Mouse (Mus musculus): ENCODE measurements around the gene Ifrd1.
A peak's percentile ranks its signal among the peaks of the same experiment; 100 is the strongest.

Ifrd1 gene

GRCm38 (mm10) chr12:40243241-40243640, 5.1 kb downstream of the Ifrd1 start:
- no peak for DNase-seq (ENCODE audit: low read depth, low spot score)

- no peak for DNase-seq (ENCODE audit: low read depth, low spot score)
Measured at GRCm38 (mm10) chr12:40239161-40239560, 9.1 kb downstream of the Ifrd1 start.

- DNase-seq (ENCODE audit: low read depth, low spot score) = no peak
Measured at GRCm38 (mm10) chr12:40232231-40232630, 16.1 kb downstream of the Ifrd1 start.

GRCm38 (mm10) chr12:40231632-40232031, 16.7 kb downstream of the Ifrd1 start:
- no peak for DNase-seq (ENCODE audit: low read depth, low spot score)

GRCm38 (mm10) chr12:40224171-40224880, 24.0 kb downstream of the Ifrd1 start:
- DNase-seq (ENCODE audit: low read depth, low spot score) = no peak

DNA sequence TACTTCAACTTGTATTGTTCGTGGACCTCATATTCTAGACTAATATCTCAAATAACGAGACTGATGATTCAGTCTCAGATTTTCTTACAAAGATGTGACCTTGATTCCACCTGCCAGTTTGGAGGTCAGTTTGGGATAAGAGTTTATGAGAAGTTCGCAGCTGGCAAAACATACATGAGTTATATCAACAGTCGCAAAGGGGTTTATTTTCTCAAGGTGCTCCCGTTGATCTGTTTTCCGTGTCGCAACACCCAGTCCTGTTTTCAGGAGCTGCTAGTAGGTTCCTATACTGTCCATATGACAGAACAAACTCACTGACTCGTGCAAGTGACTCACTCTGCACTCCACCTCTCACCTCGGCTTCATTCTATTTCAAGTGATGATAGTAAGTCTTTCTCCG, 24.6 kb downstream of the Ifrd1 start:
- DNase-seq (ENCODE audit: low read depth, low spot score) = no peak

- DNase-seq (ENCODE audit: low read depth, low spot score) = peak; percentile 96
Measured at GRCm38 (mm10) chr12:40223082-40223619, 25.2 kb downstream of the Ifrd1 start.

DNA sequence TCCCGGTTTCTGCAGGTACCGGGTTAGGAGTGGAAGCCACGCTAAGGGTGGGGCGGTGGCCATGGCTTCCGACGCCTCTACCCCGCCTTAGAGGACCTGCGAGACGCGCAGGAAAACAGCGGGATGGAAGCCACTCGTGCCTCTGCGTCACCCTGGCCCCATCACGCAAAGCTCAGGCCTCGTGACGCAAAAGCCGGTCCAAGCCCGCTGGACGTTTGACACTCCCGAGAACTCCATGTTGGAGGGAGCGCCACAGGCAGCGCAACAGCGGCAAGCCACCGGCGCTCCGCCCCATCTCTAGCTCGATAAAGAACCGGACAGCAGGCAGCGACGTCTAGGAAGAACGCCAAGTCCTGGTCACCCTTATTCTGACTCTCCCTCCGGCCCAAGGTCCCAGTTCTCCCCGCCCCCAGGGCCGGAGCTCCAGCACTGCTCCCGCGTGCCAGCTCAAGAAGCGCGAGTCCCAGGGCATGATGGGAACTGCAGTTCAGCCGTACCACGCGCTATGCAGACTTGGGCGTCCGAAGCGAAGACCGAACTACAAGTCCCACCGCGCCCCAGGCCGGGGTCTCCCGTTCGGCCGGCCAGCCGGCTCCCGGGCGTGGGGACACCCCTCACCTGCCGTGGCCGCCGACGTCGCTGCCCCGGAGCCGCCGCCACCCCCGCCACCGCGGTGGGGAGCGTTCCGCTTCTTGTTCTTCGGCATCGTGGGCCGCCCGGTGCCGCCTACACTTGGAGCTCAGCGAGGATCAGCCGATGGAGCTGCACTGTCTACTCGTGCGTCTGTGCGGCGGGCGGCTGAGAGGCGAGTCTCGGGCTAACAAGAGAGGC, 25.8 kb downstream of the Ifrd1 start:
- peak; percentile 90 for DNase-seq (ENCODE audit: low read depth, low spot score)

DNA sequence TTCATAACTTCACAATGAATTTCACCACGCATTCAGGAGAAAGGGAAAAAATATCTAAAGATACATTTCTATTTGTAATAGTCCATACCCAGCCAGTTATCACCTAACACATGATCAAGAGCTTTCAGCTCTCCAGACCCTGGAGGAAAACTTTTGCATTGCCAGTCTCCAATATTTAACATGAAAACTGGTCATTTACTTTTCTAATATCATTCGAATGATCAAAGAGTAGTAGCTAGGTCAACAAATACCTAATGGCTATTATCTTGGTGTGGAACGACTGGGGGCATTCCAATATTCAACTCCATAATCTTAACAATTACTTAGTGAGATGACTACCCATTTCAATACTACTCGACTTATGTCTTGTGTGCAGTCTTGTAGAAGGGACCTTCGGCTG, 26.7 kb downstream of the Ifrd1 start:
- no peak for DNase-seq (ENCODE audit: low read depth, low spot score)

- no peak for DNase-seq (ENCODE audit: low read depth, low spot score)
Measured at GRCm38 (mm10) chr12:40220896-40221295, 27.4 kb downstream of the Ifrd1 start.

- no peak for DNase-seq (ENCODE audit: low read depth, low spot score)
Measured at GRCm38 (mm10) chr12:40220001-40220570, 28.2 kb downstream of the Ifrd1 start.

DNA sequence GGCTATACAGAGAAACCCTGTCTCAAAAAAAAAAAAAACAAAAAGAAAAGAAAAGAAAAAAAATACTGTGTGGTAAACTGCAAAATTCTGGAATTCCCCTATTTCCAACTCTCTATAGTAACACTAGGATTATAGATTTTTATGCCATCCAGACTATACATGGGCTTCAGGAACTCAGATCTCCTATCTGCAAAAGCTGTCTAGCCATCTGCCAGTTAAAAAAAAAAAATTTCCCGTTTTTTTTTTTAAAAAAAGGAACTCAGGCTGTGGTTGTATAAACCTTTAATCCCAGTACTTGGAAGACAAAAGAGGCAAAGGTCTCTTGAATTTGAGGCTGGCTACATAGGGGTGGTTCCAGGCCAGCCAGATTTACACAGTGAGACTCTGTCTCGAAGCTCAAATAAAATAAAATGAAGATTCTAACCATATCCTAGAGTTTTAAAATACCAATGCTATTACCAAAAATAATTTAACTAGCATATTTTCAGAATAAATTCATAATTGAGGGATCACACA, 29.8 kb downstream of the Ifrd1 start:
- no peak for DNase-seq (ENCODE audit: low read depth, low spot score)

DNA sequence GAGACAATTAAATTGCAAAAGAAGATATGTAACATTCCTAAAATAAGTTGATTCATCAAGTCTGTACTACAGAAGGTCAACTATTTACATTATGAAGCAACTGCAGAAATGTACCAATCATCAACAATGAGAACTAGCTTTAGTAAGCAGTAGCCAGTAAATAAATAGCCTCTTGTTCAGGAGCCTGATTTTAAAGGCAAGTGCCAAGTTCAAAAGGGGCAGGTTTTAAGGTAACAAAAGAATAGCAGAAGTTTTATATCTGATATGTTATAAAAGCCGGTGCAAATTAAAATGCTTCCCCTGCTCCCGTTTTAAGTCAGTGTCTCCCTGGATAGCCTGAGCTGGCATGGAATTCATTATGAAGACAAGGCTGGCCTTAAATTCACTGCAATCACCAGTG, 30.5 kb downstream of the Ifrd1 start:
- no peak for DNase-seq (ENCODE audit: low read depth, low spot score)

DNA sequence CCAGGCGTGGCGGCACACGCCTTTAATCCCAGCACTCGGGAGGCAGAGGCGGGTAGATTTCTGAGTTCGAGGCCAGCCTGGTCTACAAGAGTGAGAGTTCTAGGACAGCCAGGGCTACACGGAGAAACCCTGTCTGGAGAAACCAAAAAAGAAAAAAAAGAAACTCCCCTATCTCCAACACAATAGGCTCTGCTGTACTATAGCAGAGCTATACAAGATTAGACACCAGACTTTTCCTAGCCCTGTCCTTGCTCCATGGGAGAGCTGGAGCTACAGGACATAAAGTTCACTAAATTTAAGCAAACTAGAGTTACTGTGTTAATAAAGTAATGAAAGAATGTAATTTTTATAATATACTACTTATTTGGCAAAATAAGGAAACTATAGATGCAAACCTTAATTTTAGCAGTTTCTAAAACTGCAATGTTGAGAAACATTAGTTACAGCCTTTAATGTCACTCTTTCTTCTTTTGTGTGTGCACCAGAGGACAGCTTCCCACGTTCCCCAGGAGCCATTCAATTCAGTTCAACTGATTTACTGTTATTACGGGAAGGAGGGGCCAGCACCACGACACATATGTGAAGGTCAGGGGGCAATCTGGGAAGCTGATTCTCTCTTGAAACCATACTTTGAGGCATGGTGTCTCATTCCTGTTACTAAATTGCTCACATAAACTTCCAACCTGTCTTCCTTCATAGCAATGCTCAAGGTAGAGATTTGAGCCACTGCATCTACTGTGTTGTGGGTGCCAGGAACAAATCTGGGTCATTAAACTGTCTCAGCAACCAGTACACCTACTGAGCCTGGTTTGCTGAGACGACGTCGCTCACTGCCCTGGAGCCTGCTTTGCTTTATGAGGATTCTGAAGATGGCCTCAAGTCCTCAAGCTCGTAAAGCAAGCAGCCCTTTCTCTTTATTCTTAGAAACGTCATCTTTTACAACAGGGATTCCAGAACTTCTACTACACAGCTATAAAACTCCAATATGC, 33.1 kb downstream of the Ifrd1 start:
- DNase-seq (ENCODE audit: low read depth, low spot score) = no peak

GRCm38 (mm10) chr12:40209049-40209448, 39.3 kb downstream of the Ifrd1 start:
- DNase-seq (ENCODE audit: low read depth, low spot score) = no peak

DNA sequence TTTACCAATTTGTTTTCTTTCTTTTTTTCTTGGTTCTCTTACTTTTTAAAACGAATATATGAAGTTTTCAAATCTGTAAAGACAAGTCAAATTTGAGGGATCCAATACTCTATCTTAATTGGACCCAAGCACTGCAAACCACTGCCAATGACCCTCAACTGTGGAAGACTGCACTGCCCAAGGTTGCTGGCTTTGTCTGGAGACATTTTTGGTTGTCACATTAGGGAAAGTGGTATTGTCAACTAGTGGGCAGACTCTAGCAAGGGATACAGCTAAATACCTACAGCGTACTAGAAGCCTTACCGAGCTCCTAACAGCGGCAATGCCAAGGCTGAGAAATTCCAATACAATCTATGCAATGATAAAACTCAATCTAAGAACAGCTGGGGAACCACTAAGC, 40.4 kb downstream of the Ifrd1 start:
- DNase-seq (ENCODE audit: low read depth, low spot score) = no peak

- DNase-seq (ENCODE audit: low read depth, low spot score) = no peak
Measured at GRCm38 (mm10) chr12:40202161-40203035, 45.9 kb downstream of the Ifrd1 start.

DNA sequence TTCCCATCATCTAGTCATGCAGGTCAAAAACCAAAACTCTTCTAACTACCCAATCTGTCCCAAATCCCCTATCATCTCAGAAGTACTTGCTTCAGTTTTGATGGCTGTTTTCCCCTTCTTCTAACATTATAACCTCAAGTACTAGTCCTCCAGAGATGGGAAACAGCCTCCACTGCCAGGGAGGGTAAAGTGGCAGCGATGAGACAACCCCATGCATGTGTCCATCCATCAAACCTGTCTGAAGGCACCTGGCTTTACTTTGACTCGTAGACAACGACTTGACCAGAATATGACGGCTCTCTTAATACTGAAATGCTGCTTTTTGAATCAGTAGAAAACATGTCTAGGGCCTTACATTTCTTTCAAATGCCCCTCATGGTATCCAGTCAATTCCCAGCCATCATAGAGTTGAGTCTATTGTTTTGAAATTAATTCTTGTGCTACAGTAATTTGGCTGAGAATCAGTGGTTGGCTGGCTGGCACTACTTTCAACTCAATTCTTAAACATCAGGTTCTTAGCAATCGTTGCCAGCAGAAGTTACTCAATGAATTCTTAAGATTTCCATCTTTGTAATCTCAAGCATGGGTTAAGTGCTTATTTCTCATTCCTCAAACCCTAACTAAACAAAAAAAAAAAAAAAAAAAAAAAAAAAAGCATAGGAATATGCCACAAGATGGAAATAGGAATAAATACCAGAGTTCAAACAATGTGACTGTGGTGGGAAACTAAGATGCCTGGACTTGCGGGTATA, 47.6 kb downstream of the Ifrd1 start:
- DNase-seq (ENCODE audit: low read depth, low spot score) = no peak

GRCm38 (mm10) chr12:40199795-40200402, 48.4 kb downstream of the Ifrd1 start:
- DNase-seq (ENCODE audit: low read depth, low spot score) = peak; percentile 30

Data from embryo, embryonic 11.5 days (tissue).